Mouse (Mus musculus) granulocyte monocyte progenitor cell, adult 5-6 weeks (primary cell): ENCODE data around the gene Ubl7. TPM values are rescaled to one million over a fixed set of nuclear protein-coding genes. Genes with fewer than 3 reads are reported as not detected.
A peak's percentile ranks its signal among the peaks of the same experiment; 100 is the strongest.

Source experiments
- ATAC-seq: replicated peaks from 2 replicates; pipeline ENCODE4 v1.8.0; 2016; ENCODE audit warnings: mild to moderate bottlenecking, moderate TSS enrichment, inconsistent platforms; ENCODE audit not compliant: poor library complexity, severe bottlenecking
- total RNA-seq, 2 experiments: library from RNA; stranded (forward) in 1 of 2; stranded (reverse) in 1 of 2; fragments of 200-712, 200-1000 nt in 1 of 2; fragments of >200 nt in 1 of 2; fragmentation: Nextera tagmentation in 1 of 2; gene quantifications; 2 replicates each; pipeline ENCODE4 v1.2.3; 2014 to 2017

Ubl7 gene
- total RNA-seq, 2 experiments from 2014 or later: 19.3 to 113 TPM

GRCm38 (mm10) chr9:57945771-57946616 is 35.2 kb downstream of the Ubl7 start:
- no peak for ATAC-seq

- no peak for ATAC-seq
These were observed 36.7 kb downstream of the Ubl7 start for GRCm38 (mm10) chr9:57947381-57948030.

- ATAC-seq: no peak
These were observed 37.7 kb downstream of the Ubl7 start for GRCm38 (mm10) chr9:57948333-57948931.

- no peak for ATAC-seq
These were observed 38.4 kb downstream of the Ubl7 start for GRCm38 (mm10) chr9:57949102-57949704.

- ATAC-seq: no peak
These were observed 39.1 kb downstream of the Ubl7 start for GRCm38 (mm10) chr9:57949879-57950278.

- no peak for ATAC-seq
These were observed 39.7 kb downstream of the Ubl7 start for GRCm38 (mm10) chr9:57950519-57950918.

GRCm38 (mm10) chr9:57951993-57952392 is 41.2 kb downstream of the Ubl7 start:
- ATAC-seq: no peak

GRCm38 (mm10) chr9:57954962-57955744 is 44.4 kb downstream of the Ubl7 start:
- ATAC-seq: no peak

- no peak for ATAC-seq
These were observed 45.0 kb downstream of the Ubl7 start for GRCm38 (mm10) chr9:57955764-57956163.

- no peak for ATAC-seq
These were observed 45.5 kb downstream of the Ubl7 start for GRCm38 (mm10) chr9:57956196-57956837.

- ATAC-seq: peak; percentile 83
These were observed 46.1 kb downstream of the Ubl7 start for GRCm38 (mm10) chr9:57956838-57957236.

- no peak for ATAC-seq
These were observed 47.8 kb downstream of the Ubl7 start for GRCm38 (mm10) chr9:57958615-57959014.

GRCm38 (mm10) chr9:57959399-57959798 is 48.6 kb downstream of the Ubl7 start:
- ATAC-seq: no peak

- no peak for ATAC-seq
These were observed 49.4 kb downstream of the Ubl7 start for GRCm38 (mm10) chr9:57959886-57960866.

GRCm38 (mm10) chr9:57961226-57961625 is 50.4 kb downstream of the Ubl7 start:
- ATAC-seq: no peak

- ATAC-seq: no peak
These were observed 51.3 kb downstream of the Ubl7 start for GRCm38 (mm10) chr9:57961863-57962778.

- no peak for ATAC-seq
These were observed 52.6 kb downstream of the Ubl7 start for GRCm38 (mm10) chr9:57963249-57963997.
